Mouse (Mus musculus) large intestine, adult 2 months (tissue): ENCODE data around the gene Nr1i3. TPM values are rescaled to one million over a fixed set of nuclear protein-coding genes. Genes with fewer than 3 reads are reported as not detected.
A peak's percentile ranks its signal among the peaks of the same experiment; 100 is the strongest.

ENCODE experiments used
- DNase-seq: peaks from one replicate; pipeline ENCODE4 v3.0.0-alpha.2; 2012; ENCODE audit warnings: low read depth, low spot score
- WGBS: fragments of 180-500 bp; shearing (Covaris S2); methylation state at CpG from one replicate; pipeline ENCODE4 v1.1.7; 2018; 5-methylcytosine and 5-hydroxymethylcytosine counted together
- polyA plus RNA-seq: library from polyadenylated mRNA; depleted of rRNA; stranded (reverse); fragments of >200 nt; gene quantifications from 2 replicates; pipeline ENCODE4 v1.2.3, GENCODE M21; 2012

Gene Nr1i3
- polyA plus RNA-seq, 1 experiment = 3.8 TPM

DNA sequence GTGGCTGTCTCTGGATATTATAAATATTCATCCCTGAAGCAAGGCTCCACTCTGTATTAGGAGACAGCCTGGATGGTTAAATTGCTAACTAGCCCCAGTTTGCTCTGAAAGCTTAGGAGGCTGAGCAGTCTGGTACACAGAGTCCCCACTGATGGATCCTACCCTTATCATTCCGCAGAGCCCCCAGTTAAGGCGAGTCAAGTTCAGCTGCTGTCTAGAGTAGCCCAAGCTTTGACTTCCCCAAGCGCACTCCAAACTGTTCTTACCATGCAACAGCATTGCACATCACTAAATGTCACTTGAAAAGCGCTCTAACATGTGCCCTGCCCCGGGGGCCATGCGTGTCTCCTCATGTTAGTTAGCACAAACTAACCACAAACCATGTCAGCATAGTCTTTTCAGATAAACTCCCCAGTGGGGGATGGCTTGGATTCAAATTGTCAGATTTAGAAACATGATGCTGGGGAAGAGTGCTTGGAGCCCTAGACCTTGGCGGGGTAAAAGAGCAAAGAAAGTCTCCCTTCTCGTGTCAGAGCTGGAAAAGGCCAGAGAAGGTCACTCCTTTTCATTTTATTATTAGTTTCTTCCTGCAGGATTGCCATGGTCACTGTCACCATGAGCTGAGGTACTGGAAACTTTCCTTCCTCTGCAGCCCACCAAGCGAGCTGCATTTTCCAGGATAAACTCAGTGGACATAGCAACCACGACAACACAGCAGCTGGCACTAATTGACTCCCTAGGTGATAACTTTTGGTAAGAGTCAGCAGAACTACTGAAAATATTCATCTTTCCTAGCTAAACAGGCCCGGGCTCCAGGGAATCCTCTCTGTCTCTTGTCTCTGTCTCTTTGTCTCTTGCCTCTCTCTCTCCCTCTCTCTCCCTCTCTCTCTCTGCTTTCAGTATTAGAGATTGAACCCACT lies 19.6 kb upstream of the Nr1i3 start:
- DNase-seq = no peak
- 39% methylated on average over 11 of the region's 11 CpGs for WGBS

GRCm38 (mm10) chr1:171195046-171195822 lies 18.5 kb upstream of the Nr1i3 start:
- WGBS = 20% methylated on average over 20 of the region's 20 CpGs
- DNase-seq = no peak

GRCm38 (mm10) chr1:171195887-171196397 lies 17.8 kb upstream of the Nr1i3 start, which contains the start of gene Pcp4l1:
TSS of gene Pcp4l1 (minus strand) at chr1:171196268.
- under 1% methylated on average over 33 of the region's 33 CpGs for WGBS
- no peak for DNase-seq

- no peak for DNase-seq
- 24% methylated on average over 1 of the region's 1 CpGs for WGBS
Measured at GRCm38 (mm10) chr1:171199532-171199931, 14.2 kb upstream of the Nr1i3 start.

DNA sequence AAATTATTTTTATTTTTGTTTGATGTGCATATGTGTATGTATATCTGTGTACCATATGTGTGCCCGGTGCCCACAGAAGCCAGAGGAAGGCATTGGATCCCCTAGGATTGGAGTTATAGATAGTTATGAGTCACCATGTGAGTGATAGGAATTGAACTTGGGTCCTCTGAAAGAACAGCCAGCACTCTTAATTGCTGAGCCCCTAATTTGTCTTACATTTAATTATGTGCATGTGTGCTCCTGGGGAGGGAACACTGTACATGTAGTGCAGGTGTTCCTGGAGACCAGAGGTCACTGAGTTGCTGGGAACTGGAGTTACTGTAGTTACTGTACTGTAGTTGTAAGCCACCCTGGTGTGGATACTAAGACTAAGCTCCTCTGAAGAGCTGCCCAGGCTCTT lies 13.0 kb upstream of the Nr1i3 start:
- WGBS = 100% methylated on average over 1 of the region's 1 CpGs
- no peak for DNase-seq

- no peak for DNase-seq
- 32% methylated on average over 11 of the region's 11 CpGs for WGBS
Measured at GRCm38 (mm10) chr1:171203471-171204248, 10.1 kb upstream of the Nr1i3 start.

- 23% methylated on average over 7 of the region's 7 CpGs for WGBS
- peak; percentile 29 for DNase-seq
Measured at GRCm38 (mm10) chr1:171204249-171204644, 9.5 kb upstream of the Nr1i3 start.

- WGBS = 78% methylated on average over 6 of the region's 6 CpGs
- DNase-seq = no peak
Measured at GRCm38 (mm10) chr1:171205704-171206493, 7.9 kb upstream of the Nr1i3 start.

DNA sequence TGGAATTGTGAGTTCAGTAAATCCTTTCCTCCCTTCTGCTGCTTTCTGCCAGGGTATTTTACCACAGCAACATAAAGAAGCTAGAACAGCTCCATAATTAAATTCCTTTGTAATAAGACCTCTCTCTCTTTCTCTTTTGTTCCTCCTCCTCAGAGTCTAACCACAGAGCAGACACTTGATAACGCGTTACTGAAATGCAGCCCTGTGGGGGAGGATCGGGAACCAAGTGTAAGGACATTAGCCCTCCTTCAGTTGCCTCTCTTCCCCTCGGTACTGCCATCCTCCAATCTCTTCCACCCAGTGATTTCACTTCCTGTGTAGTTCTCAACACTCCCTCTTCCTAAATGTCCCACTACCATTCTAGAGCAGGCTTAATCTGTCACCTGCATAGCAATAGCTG lies 4.4 kb upstream of the Nr1i3 start:
- DNase-seq = no peak
- 39% methylated on average over 4 of the region's 4 CpGs for WGBS

GRCm38 (mm10) chr1:171212854-171213253 lies 916 bp upstream of the Nr1i3 start:
- DNase-seq = no peak
- 53% methylated on average over 3 of the region's 3 CpGs for WGBS

GRCm38 (mm10) chr1:171216241-171216955 lies 2.6 kb downstream of the Nr1i3 start:
- 84% methylated on average over 18 of the region's 18 CpGs for WGBS
- DNase-seq = no peak

GRCm38 (mm10) chr1:171220871-171221270 lies 7.1 kb downstream of the Nr1i3 start:
- 7% methylated on average over 10 of the region's 10 CpGs for WGBS
- DNase-seq = peak; percentile 64

- no peak for DNase-seq
- WGBS = 5% methylated on average over 22 of the region's 22 CpGs
Measured at GRCm38 (mm10) chr1:171221281-171222193, 7.8 kb downstream of the Nr1i3 start.

DNA sequence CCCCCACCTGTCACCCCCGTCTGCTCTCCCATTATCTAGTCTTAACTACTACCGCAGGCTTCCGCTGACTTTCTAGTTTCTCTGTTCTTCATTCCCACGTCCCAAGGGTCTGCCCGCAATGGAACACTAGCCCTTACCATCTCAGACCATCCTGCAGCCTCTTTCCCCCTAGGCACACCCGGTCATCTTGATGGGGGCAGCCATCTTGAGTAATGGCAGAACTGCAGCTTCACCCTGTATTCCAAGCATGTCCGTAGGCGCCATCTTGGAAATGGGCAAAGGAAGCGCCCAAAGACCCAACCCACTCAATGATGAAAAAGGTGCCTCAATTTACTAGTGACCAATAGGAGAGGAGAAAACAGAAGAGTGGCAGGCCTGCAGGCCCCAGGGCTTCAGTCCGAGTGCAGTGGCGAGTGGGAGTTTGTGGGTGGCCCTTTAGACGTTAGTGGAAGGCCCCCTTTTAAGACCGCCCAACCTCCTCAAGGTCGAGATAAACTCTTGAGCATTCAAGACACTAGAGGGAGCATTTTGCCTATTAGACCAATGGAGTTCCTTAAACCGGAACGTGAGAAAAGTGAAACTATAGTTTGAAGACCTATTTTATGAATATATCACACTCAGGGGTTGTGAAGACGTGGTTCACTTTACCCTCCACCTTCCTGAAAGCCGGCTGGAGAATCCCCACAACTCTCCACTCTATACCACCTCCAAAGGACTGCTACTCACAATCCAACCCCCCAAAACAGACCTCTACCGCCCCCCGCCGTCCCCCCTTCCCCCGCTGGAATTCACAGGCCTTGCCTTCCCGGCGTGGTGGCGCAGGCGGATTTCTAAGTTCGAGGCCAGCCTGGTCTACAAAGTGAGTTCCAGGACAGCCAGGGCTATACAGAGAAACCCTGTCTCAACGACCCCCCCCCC lies 8.7 kb downstream of the Nr1i3 start, which contains the start of gene Tomm40l:
TSS of gene Tomm40l (minus strand) at position 277 of the 918 bp plus-strand sequence.
- under 1% methylated on average over 28 of the region's 28 CpGs for WGBS
- peak; percentile 97 for DNase-seq

DNA sequence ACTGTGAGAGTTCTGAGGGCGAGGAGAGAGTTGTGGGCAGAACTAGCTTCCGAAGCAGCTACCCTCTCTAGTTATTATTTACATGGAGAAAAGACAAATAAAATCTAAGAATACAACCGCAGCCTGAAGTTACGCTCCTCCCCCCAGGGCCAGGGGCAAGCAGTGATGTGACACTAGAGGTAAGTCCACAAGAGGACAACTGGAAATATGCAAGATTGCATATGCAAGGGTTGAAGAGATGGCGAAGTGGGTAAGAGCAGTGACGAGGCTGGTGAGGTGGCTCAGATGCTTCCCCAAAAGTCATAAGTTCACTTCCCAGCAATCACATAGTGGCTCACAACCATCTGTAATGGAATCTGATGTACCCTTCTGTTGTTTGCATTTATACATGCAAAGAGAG lies 9.4 kb downstream of the Nr1i3 start:
- no peak for DNase-seq

GRCm38 (mm10) chr1:171223796-171224195 lies 10.0 kb downstream of the Nr1i3 start:
- 80% methylated on average over 2 of the region's 2 CpGs for WGBS
- DNase-seq = no peak

More for the DNA sequence above, 9.4 kb downstream of the Nr1i3 start:
- 65% methylated on average over 6 of the region's 6 CpGs for WGBS
